Mouse (Mus musculus): ENCODE data around the gene Gm5105.

- TF ChIP-seq CTCF (IDR thresholded peaks at IDR 0.05; ENCODE audit: insufficient read depth, low read length), result no peak
- no peak for TF ChIP-seq POLR2A (IDR thresholded peaks at IDR 0.05; ENCODE audit: borderline replicate concordance, extremely low read depth, low read depth, low read length)
Measured at GRCm38 (mm10) chr3:138053969-138054368, 13.2 kb downstream of the Gm5105 start.
